In the genomic region with DNA sequence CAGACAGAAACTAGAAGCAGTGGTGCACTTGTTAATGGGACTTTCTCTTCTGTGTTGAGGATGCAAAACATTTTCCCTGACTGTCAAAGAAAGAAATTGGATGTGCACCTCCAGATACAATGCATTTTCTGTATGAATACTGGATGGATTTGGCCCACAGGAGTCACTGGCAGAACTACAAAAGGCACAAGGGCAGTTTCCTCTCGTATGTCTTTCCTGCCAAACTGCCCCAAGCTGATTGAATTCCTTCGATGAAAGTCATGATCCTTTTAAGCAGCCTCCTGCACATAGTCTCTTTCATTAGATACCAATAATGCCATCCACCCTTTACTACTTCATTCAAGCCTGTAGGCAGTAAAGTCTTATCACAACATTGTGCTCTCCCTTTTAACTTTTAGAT, we compare ENCODE assay signal across 16 mouse cellular contexts. TPM values are rescaled to one million over a fixed set of nuclear protein-coding genes. Genes with fewer than 3 reads are reported as not detected.
"Had no signal": no experiment of that assay in that cellular context is flagged by ENCODE, and none has a peak within 500 bp of the region (broad histone marks: within the 10 kb centered on the region; RNA-seq: fewer than 3 reads in every experiment).

No protein-coding gene starts in this region.

- ATAC-seq: midbrain, embryonic 13.5 days; midbrain, embryonic 15.5 days had no signal

- DNase-seq: lung, adult 18-20 months; lung, embryonic 14.5 days; lung, postnatal 10 days; retina, postnatal 1 day; right cerebral cortex, adult 18-20 months; right cerebral cortex, postnatal 25 days; right cerebral cortex, postnatal 4 days; spleen, adult 18-20 months; thymus, adult 2 months; thymus, postnatal 25 days; thymus, postnatal 4 days had no signal

- H3K27me3 ChIP-seq: megakaryocyte, embryonic 14.5 days; midbrain, embryonic 13.5 days; midbrain, embryonic 15.5 days; neural tube, embryonic 12.5 days had no signal

RNA-seq across cellular contexts. Expression of gene Ptgs2, which starts 58.2 kb away (rescaled TPM):
- polyA plus RNA-seq: liver, embryonic 16.5 days; midbrain, embryonic 13.5 days had no signal
